10 mouse cellular contexts compared by ENCODE assay signal in the genomic region with DNA sequence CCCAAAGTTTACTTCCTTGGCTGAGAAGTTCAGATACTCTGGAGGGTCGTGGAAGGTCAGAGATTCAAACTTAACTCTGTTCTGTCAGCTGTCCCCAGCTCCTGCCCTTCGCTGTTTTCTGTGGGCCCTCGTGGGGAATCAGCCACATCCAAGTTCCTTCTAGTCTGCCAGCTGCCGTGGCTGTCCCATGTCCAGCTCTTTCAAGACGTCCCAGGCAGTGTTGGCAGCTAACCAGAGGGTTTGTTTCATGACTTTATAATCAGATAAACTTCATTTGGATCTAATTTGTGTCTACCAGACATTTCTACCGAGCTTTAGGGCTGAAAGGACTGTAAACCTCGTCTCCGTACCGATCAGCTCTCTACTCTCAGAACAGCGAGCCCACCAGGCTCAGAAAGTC.
A peak's percentile ranks its signal among the peaks of the same experiment; 100 is the strongest.
DNase-seq lines count a peak whose midpoint lies in the region; ATAC-seq and TF ChIP-seq lines count a peak whose summit lies in the region.
"Had no signal": no experiment of that assay in that cellular context is flagged by ENCODE, and none has a peak within 500 bp of the region (broad histone marks: within the 10 kb centered on the region; RNA-seq: fewer than 3 reads in every experiment).

No protein-coding gene starts in this region.

- 58% methylated on average over 10 of the region's 10 CpGs for WGBS in intestine, embryonic 14.5 days
- 54% methylated on average over 10 of the region's 10 CpGs for WGBS in intestine, postnatal 0 days
- WGBS in hindbrain, postnatal 0 days = 44% methylated on average over 10 of the region's 10 CpGs

- no peaks in the 10 kb centered on the region for H3K36me3 ChIP-seq in intestine, embryonic 14.5 days (ENCODE audit: control insufficient read depth, insufficient read depth, low read length)
- no peaks in the 10 kb centered on the region for H3K36me3 ChIP-seq in intestine, postnatal 0 days (ENCODE audit: control insufficient read depth, insufficient read depth)
- H3K36me3 ChIP-seq in hindbrain, postnatal 0 days (ENCODE audit: insufficient read depth, low read length) = no peaks in the 10 kb centered on the region
- H3K36me3 ChIP-seq: limb, embryonic 12.5 days had no signal

- 0 out of 2 replicates have a peak overlapping the region, but pooled peaks have one; percentile 5 for H3K27ac ChIP-seq in intestine, embryonic 14.5 days (ENCODE audit: low read depth)
- H3K27ac ChIP-seq in intestine, postnatal 0 days (ENCODE audit: low read depth, low read length) = no peak overlapping the region
- peak overlapping the region; percentile 11; the same call in 1 of the 2 replicates for H3K27ac ChIP-seq in hindbrain, postnatal 0 days
- H3K27ac ChIP-seq: limb, embryonic 12.5 days had no signal

- H3K27me3 ChIP-seq in intestine, embryonic 14.5 days (replicated peaks; ENCODE audit: control insufficient read depth, insufficient read depth, low read length) = no peaks in the 10 kb centered on the region
- no peaks in the 10 kb centered on the region for H3K27me3 ChIP-seq in intestine, postnatal 0 days (replicated peaks; ENCODE audit: control insufficient read depth, insufficient read depth, low read length)
- H3K27me3 ChIP-seq in hindbrain, postnatal 0 days (ENCODE audit: insufficient read depth, low read length) = no peaks in the 10 kb centered on the region
- H3K27me3 ChIP-seq: limb, embryonic 12.5 days had no signal

- H3K4me1 ChIP-seq in intestine, embryonic 14.5 days (replicated peaks; ENCODE audit: control insufficient read depth, insufficient read depth, low read length) = peaks cover 29% of the 10 kb centered on the region
- H3K4me1 ChIP-seq in intestine, postnatal 0 days (replicated peaks; ENCODE audit: control insufficient read depth, insufficient read depth, low read length) = peaks cover 3% of the 10 kb centered on the region; the same call in 1 of the 2 replicates
- peaks cover 18% of the 10 kb centered on the region for H3K4me1 ChIP-seq in hindbrain, postnatal 0 days (ENCODE audit: insufficient read depth, low read length)

- peak; percentile 61 for DNase-seq in adrenal gland, postnatal 14 days
- no peak for DNase-seq in adrenal gland, adult 8-10 months
- DNase-seq in intestine, embryonic 14.5 days (ENCODE audit: low spot score) = no peak
- peak; percentile 53 for DNase-seq in hindbrain, postnatal 0 days (ENCODE audit: low spot score)
- DNase-seq in lung, postnatal 4 days = peak; percentile 36 to 53
- DNase-seq in embryo, embryonic 10 days (ENCODE audit: low spot score) = no peak
- DNase-seq in liver = no peak

- no peak for TF ChIP-seq CTCF in intestine, postnatal 0 days (IDR thresholded peaks at IDR 0.05; ENCODE audit: low read depth)
- TF ChIP-seq CTCF in hindbrain, postnatal 0 days (IDR thresholded peaks at IDR 0.05; ENCODE audit: low read depth) = no peak

- H3K4me3 ChIP-seq in intestine, embryonic 14.5 days (ENCODE audit: low read depth, low read length) = no peak overlapping the region
- H3K4me3 ChIP-seq in intestine, postnatal 0 days (ENCODE audit: low read depth, low read length) = no peak overlapping the region
- H3K4me3 ChIP-seq in hindbrain, postnatal 0 days (ENCODE audit: low read length) = no peak overlapping the region
- H3K4me3 ChIP-seq: limb, embryonic 12.5 days had no signal

- H3K4me2 ChIP-seq in intestine, embryonic 14.5 days (ENCODE audit: low read length) = no peak overlapping the region
- H3K4me2 ChIP-seq in intestine, postnatal 0 days (replicated peaks; ENCODE audit: low read depth) = no peak overlapping the region
- peak overlapping the region; percentile 7; the same call in 1 of the 2 replicates for H3K4me2 ChIP-seq in hindbrain, postnatal 0 days (ENCODE audit: low read depth, low read length)
- H3K4me2 ChIP-seq: limb, embryonic 12.5 days; midbrain, embryonic 11.5 days had no signal

- H3K9ac ChIP-seq in intestine, embryonic 14.5 days (ENCODE audit: low read length) = no peak overlapping the region
- H3K9ac ChIP-seq in intestine, postnatal 0 days (ENCODE audit: low read depth, low read length) = no peak overlapping the region
- H3K9ac ChIP-seq in hindbrain, postnatal 0 days (replicated peaks; ENCODE audit: low read length) = no peak overlapping the region
- H3K9ac ChIP-seq: limb, embryonic 12.5 days had no signal

- ATAC-seq in intestine, embryonic 14.5 days (replicated peaks; ENCODE audit: low FRiP score, low TSS enrichment, low read depth) = no peak
- no peak for ATAC-seq in intestine, postnatal 0 days
- ATAC-seq in hindbrain, postnatal 0 days = no peak

- H3K9me3 ChIP-seq in intestine, embryonic 14.5 days (ENCODE audit: control insufficient read depth, low read length) = no peaks in the 10 kb centered on the region
- H3K9me3 ChIP-seq in intestine, postnatal 0 days (ENCODE audit: control insufficient read depth) = no peaks in the 10 kb centered on the region
- no peaks in the 10 kb centered on the region for H3K9me3 ChIP-seq in hindbrain, postnatal 0 days (ENCODE audit: low read length)
- H3K9me3 ChIP-seq: limb, embryonic 12.5 days had no signal

Comparison
In these comparisons a context has a peak if more than half of its experiments do, and no peak if none do; other contexts are left out.
1. DNase-seq: peak in adrenal gland, postnatal 14 days (single experiment), hindbrain, postnatal 0 days (single experiment) and lung, postnatal 4 days (2 of 2); none in adrenal gland, adult 8-10 months (single experiment), intestine, embryonic 14.5 days (single experiment), embryo, embryonic 10 days (single experiment) and liver (single experiment).